Mouse (Mus musculus): Measurements from ENCODE around the gene Zswim5.
A peak's percentile ranks its signal among the peaks of the same experiment; 100 is the strongest.

Zswim5 gene

GRCm38 (mm10) chr4:116928006-116928651, 51.0 kb downstream of the Zswim5 start:
- no peak for DNase-seq

GRCm38 (mm10) chr4:116939585-116939984, 62.4 kb downstream of the Zswim5 start:
- DNase-seq: no peak

- DNase-seq: no peak
Observed at GRCm38 (mm10) chr4:116942695-116943094, 65.5 kb downstream of the Zswim5 start.

- DNase-seq: peak; percentile 5
Observed at GRCm38 (mm10) chr4:116944055-116944454, 66.9 kb downstream of the Zswim5 start.

- DNase-seq: no peak
Observed at GRCm38 (mm10) chr4:116951642-116952041, 74.5 kb downstream of the Zswim5 start.

GRCm38 (mm10) chr4:116954951-116955350, 77.8 kb downstream of the Zswim5 start:
- no peak for DNase-seq

- no peak for DNase-seq
Observed at GRCm38 (mm10) chr4:116976503-116976902, 99.3 kb downstream of the Zswim5 start.

- DNase-seq: no peak
Observed at GRCm38 (mm10) chr4:116985681-116986080, 108.5 kb downstream of the Zswim5 start.

GRCm38 (mm10) chr4:116986400-116987121, 109.4 kb downstream of the Zswim5 start:
- peak; percentile 85 for DNase-seq

- no peak for DNase-seq
Observed at GRCm38 (mm10) chr4:116987122-116987456, 109.9 kb downstream of the Zswim5 start.

- DNase-seq: no peak
Observed at GRCm38 (mm10) chr4:116989731-116990130, 112.6 kb downstream of the Zswim5 start.

GRCm38 (mm10) chr4:116991366-116991765, 114.2 kb downstream of the Zswim5 start:
- DNase-seq: peak; percentile 66

GRCm38 (mm10) chr4:116993672-116994621, 116.8 kb downstream of the Zswim5 start, which contains the start of gene Urod:
Gene Urod (minus strand): TSS chr4:116994413.
- peak; percentile 95 for DNase-seq

GRCm38 (mm10) chr4:116995131-116995797, 118.1 kb downstream of the Zswim5 start, which contains the start of gene Hectd3:
Gene Hectd3 (plus strand): TSS chr4:116995317.
- DNase-seq: no peak

- no peak for DNase-seq
Observed at GRCm38 (mm10) chr4:116995798-116996135, 118.6 kb downstream of the Zswim5 start.

GRCm38 (mm10) chr4:116999513-117000154, 122.5 kb downstream of the Zswim5 start:
- no peak for DNase-seq

- DNase-seq: no peak
Observed at GRCm38 (mm10) chr4:117001957-117002356, 124.8 kb downstream of the Zswim5 start.

- peak; percentile 51 for DNase-seq
Observed at GRCm38 (mm10) chr4:117002543-117003521, 125.7 kb downstream of the Zswim5 start.

- DNase-seq: no peak
Observed at GRCm38 (mm10) chr4:117004649-117005048, 127.5 kb downstream of the Zswim5 start.

GRCm38 (mm10) chr4:117005611-117006400, 128.6 kb downstream of the Zswim5 start:
- no peak for DNase-seq
